Mouse (Mus musculus) erythroblast, adult 5-6 weeks (primary cell): ENCODE measurements around the gene Efcab8. TPM values are rescaled to one million over a fixed set of nuclear protein-coding genes. Genes with fewer than 3 reads are reported as not detected.

Source experiments
- ATAC-seq: replicated peaks from 2 replicates; pipeline ENCODE4 v1.8.0; 2016; ENCODE audit warnings: moderate number of reproducible peaks, mild to moderate bottlenecking, moderate TSS enrichment, inconsistent platforms; ENCODE audit not compliant: poor library complexity, low FRiP score, severe bottlenecking
- total RNA-seq, 2 experiments: library from RNA; stranded (forward) in 1 of 2; stranded (reverse) in 1 of 2; fragments of 150-400 nt in 1 of 2; fragments of 200-764, 138-1000 nt in 1 of 2; gene quantifications; 2 replicates each; pipeline versions ENCODE4 v1.2.3 to v1.2.4; 2015 to 2017; ENCODE audit warnings: low replicate concordance in 2 of 2

Gene Efcab8
- total RNA-seq, 2 experiments from 2014 or later: 0.51 TPM; not detected in 1

DNA sequence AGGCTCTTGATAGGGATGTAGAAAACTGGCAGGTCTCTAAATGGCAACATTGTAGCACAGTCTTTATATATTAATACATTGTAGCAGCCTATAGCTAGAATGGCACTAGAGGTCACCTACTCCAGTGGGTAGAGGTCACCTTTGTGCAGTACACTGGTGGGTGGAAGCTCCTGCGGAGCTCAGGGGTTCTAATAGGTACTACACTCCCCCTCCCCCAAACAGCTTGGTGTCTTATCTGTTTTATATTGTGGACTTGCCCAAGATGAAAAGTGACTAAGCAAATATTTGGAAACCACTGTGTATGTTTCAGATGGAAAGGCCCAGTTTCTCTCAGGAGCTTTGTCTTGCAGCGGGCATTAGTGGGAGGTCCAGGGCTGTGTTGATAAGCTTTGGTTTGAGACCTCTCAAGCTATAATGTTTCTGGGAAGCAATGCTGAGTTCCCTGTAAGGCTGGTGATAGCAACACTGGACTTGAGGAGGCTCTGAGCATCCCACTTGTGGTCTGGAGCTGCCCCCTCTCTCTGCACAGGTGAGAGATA lies 42.3 kb downstream of the Efcab8 start:
- no peak for ATAC-seq

- ATAC-seq: no peak
These were observed 44.9 kb downstream of the Efcab8 start for GRCm38 (mm10) chr2:153824593-153824992.

DNA sequence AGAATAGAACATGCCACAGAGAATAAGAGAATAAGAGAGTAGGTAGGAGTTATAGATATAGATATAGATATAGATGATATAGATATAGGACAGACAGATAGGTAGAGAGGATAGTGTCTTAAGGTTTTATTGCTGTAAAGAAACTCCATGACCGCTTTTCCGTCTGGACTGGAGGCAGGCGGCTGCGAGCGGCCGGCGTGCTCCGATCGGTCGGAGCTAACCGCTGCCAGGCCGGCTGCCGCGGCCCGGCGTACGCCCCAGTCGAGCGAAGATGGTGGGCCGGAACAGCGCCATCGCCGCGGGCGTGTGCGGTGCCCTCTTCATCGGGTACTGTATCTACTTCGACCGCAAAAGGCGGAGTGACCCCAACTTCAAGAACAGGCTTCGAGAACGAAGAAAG lies 46.2 kb downstream of the Efcab8 start:
- ATAC-seq: peak; percentile 74; the same call in 1 of the 2 replicates

DNA sequence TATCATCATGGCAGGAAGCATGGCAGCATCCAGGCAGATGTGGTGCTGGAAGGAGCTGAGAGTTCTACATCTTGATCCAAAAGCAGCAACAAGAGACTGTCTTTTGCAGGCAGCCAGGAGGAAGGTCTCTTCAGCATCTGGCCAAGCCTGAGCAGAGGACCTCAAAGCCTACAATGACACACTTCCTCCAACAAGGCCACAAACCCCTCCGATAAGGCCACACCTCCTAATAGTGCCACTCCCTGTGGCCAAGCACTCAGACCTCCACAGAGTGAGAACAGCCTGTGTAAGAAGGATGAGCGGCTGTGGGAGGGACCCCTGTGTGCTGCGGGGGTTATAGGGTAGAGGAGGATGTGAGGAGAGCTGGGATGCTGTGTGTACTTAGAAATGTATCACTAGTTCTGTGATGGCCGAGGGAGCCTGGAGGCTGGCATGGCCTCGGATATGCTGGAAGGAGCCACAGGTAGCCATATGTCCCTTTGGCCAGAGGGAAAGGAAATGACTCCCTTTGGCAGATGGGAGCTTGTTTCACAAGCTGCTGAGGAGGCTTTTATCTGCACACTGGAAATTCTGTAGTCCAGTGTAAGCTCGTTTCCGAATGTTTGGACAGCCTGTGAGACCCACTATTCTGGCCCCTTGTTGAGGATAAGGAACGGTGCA lies 47.6 kb downstream of the Efcab8 start:
- ATAC-seq: no peak

DNA sequence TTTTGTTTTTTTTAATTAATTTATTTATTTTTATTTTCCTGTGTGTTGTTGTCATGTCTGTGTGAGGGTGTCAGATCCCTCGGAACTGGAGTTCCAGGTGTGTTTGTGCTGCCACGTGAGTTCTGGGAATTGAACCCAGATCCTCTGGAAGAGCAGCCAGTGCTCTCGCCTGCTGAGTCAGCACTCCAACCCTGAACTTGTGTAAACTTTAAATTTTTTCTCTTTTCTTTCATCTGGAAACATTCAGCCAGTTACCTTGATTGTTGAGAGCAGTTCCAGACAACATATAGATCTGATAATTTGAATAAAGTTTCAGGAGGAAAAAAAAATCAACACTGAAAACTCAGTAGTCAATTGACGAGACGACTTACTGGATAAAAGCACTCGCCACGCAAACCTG lies 49.0 kb downstream of the Efcab8 start:
- ATAC-seq: no peak

DNA sequence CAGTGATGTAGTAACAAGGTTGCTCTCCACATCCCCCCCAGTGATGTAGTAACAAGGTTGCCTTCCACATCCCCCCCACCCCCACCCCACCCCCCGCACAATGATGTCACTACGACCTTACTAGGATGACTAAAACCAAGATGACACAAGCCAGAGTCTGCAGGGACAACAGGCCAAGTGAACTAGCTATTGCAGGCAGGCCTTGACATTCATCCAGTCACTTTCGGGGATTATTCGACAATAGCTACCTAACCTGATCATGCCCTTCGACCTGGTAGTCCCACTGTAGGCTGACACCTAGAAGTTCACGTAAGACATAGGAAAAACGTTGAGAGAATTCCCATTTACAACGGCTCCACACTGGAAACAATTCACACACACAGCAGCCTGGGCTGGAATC lies 53.6 kb downstream of the Efcab8 start:
- no peak for ATAC-seq

DNA sequence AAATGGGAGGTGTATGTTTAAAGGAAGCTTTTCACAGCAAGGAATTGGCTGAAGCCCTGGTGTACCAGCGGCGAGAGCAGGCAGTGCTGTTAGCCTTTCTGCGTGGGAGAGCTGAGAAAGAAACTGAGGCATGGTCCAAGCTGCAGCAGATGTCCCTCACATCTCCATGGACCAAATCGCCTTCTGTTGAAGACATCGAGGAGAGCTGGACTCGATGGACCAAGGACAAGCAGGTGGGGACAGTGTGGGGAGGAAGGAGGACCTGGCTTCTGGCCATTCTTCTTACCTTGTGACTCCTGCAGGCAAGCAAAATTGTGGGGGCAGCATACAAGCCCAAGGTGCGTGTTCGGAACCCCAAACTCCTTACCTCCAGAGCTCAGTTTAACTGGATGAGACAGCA lies 63.1 kb downstream of the Efcab8 start:
- no peak for ATAC-seq

DNA sequence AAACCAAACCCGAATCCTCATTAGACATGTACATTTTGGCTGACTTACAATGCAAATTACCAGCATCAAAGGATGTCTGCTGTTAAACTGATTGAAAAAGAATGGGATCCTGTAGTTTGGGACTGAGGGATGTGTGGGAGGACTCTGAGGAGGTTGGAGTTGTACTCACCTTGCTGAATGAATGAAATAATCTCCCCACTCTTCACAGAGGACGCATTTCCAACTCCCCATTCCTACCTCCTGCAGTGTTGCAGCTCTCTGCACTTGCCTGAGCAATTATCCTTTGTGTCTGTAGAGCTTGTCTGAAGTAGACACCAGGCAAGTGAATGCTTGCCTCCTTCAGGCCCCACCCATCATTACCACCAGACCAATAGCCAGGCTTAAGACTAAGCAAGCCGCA lies 68.7 kb downstream of the Efcab8 start:
- ATAC-seq: no peak

- ATAC-seq: no peak
These were observed 70.8 kb downstream of the Efcab8 start for GRCm38 (mm10) chr2:153850351-153851029.

DNA sequence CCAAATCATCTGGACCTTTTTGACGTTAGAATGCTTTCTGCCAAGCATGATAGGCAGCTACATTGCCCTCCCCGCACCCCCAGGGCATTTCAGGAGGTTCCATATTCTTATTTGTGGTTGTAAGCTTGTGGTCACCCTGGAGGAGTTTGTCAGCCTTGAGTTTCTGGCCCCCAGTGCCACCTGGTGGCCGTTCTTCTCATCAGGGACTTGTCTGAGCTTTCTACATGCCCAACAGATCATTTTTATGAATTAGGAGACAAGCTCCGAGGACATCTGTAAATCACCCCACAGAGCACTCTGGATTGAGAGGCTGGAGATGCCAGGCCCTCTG lies 71.3 kb downstream of the Efcab8 start:
- no peak for ATAC-seq

- no peak for ATAC-seq
These were observed 73.8 kb downstream of the Efcab8 start for GRCm38 (mm10) chr2:153853544-153853943.

DNA sequence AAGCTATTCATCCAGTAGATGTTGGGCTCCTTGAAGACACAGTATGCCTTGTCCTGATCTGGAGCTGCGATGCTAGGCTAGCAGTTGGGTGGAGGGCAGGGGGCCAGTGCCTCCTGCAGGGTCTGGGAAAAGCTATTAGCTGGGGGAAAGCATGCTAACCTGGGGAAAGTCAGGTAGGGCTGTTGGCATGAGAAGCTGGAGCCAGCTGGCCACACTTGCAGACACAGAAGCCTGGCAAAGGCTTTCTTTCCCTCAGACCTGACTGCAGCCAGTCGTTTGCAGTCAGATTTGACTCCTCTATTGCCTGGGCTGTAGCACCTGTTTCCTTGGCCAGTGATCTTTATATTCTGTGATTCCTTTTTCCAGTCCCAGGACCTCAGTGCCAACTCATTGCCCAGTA lies 79.8 kb downstream of the Efcab8 start:
- ATAC-seq: no peak

GRCm38 (mm10) chr2:153860315-153860714 lies 80.6 kb downstream of the Efcab8 start:
- no peak for ATAC-seq

GRCm38 (mm10) chr2:153860715-153861114 lies 81.0 kb downstream of the Efcab8 start:
- ATAC-seq: no peak

DNA sequence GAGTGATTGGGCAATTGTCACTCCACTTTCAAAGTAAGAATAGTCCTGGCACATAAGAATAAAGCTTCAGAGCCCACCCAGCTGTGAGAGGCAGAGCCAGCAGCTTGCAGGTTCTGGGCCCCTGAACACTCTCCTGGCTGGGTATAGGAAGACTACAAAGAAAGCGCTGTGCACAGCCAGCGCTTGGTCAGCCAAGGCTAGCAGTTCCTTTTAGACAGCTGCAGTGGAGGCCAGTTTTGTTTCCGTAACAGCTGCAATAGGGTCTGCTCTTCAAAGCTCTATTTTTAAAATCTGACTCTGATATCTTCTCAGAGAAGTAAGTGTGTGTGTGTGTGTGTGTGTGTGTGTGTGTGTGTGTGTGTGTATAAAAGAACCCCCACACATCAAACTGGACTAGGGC lies 82.2 kb downstream of the Efcab8 start:
- ATAC-seq: no peak

DNA sequence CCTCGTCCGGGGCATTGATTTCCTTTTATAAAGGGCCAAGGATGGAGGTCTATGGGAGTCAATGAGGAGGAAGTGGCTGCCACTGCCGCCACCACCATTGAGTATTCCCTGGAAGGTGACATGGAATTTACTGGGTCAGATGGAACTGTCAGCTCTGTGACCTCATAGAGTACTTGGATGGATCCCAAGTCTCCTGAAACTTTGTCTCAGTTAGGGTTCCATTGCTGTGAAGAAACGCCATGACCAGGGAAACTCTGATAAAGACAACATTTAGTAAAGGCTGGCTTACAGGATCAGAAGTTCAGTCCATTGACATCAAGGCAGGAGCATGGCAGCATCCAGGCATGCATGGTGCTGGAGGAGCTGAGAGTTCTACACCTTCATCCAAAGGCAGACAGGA lies 91.3 kb downstream of the Efcab8 start, which contains the start of gene Sun5:
Gene Sun5 (minus strand): TSS at position 101 of the 400 bp plus-strand sequence.
- ATAC-seq: no peak

DNA sequence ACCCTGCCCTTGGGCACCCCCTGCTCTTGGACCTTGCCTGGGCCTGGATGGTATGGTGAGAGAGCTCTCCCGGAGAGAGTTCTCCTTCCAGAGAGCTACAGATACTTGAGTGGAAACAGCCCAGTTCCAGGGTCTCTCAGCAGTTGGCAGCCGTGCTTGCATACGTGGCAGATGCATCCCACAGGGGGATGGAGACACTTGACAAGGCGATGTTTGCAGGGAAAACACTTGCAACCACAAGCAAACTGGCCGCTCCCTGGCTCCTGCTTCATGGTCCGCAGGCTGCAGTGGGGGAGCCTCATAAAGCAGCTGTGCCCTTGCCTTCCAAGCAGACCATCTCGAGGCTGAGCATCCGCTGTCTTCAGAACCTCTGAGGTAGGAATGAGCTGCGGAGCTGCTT lies 95.0 kb downstream of the Efcab8 start, which contains the start of gene Bpifb2:
Gene Bpifb2 (plus strand): TSS at position 301 of the 400 bp plus-strand sequence.
- no peak for ATAC-seq
